In genomic region chr12:29068180-29068579, GRCm38 (mm10) we compare ENCODE assay signal across 9 mouse cellular contexts.
DNase-seq lines count a peak whose midpoint lies in the region; ATAC-seq and TF ChIP-seq lines count a peak whose summit lies in the region.
"Had no signal": no experiment of that assay in that cellular context is flagged by ENCODE, and none has a peak within 500 bp of the region (broad histone marks: within the 10 kb centered on the region; RNA-seq: fewer than 3 reads in every experiment).

No protein-coding gene starts in this region.

- no peak overlapping the region for H3K27ac ChIP-seq in hindbrain, embryonic 11.5 days (ENCODE audit: low read depth, low read length)
- H3K27ac ChIP-seq in hindbrain, embryonic 10.5 days, result no peak overlapping the region
- H3K27ac ChIP-seq in ES-Bruce4 (ENCODE audit: insufficient read depth, low read length), result no peak overlapping the region

- ATAC-seq in hindbrain, embryonic 11.5 days (ENCODE audit: low FRiP score), result no peak
- no peak for ATAC-seq in activated CD4-positive, CD25-positive, alpha-beta regulatory T cell, adult 4 months

- TF ChIP-seq POLR2A in ES-Bruce4 (IDR thresholded peaks at IDR 0.05; ENCODE audit: insufficient read depth, low read length), result no peak

- 23% methylated on average over 5 of the region's 5 CpGs for WGBS in hindbrain, embryonic 11.5 days
- WGBS in hindbrain, embryonic 10.5 days, result 25% methylated on average over 5 of the region's 5 CpGs

- no peak overlapping the region for H3K9ac ChIP-seq in hindbrain, embryonic 11.5 days (ENCODE audit: low read depth, low read length)
- H3K9ac ChIP-seq in ES-Bruce4 (ENCODE audit: low read depth, poor library complexity, severe bottlenecking), result no peak overlapping the region

- no peak for TF ChIP-seq EP300 in ES-Bruce4 (IDR thresholded peaks at IDR 0.05; ENCODE audit: insufficient read depth, low read depth, low read length)

- H3K4me1 ChIP-seq in hindbrain, embryonic 11.5 days (replicated peaks; ENCODE audit: control insufficient read depth, insufficient read depth, low read length), result no peaks in the 10 kb centered on the region
- 0 out of 2 replicates have a peak, but pooled peaks cover 3% of the 10 kb centered on the region for H3K4me1 ChIP-seq in hindbrain, embryonic 10.5 days (replicated peaks)
- H3K4me1 ChIP-seq in ES-Bruce4 (ENCODE audit: control insufficient read depth, insufficient read depth, low read length), result no peaks in the 10 kb centered on the region

- H3K9me3 ChIP-seq in hindbrain, embryonic 11.5 days (ENCODE audit: control insufficient read depth, low read length), result no peaks in the 10 kb centered on the region
- H3K9me3 ChIP-seq in hindbrain, embryonic 10.5 days, result no peaks in the 10 kb centered on the region
- no peaks in the 10 kb centered on the region for H3K9me3 ChIP-seq in ES-Bruce4 (replicated peaks; ENCODE audit: control insufficient read depth, insufficient read depth, low read length, poor library complexity, severe bottlenecking)

- TF ChIP-seq CTCF in ES-Bruce4 (IDR thresholded peaks at IDR 0.05; ENCODE audit: low read depth, low read length), result peak; percentile 55

- DNase-seq in hindbrain, embryonic 11.5 days (ENCODE audit: low spot score), result peak; percentile 44
- no peak for DNase-seq in hindbrain, embryonic 10.5 days (ENCODE audit: low spot score)
- peak; percentile 54 for DNase-seq in embryo, embryonic 11 days
- DNase-seq in kidney, postnatal 14 days, result peak; percentile 15
- DNase-seq in right cerebral cortex, postnatal 14 days, result no peak
- no peak for DNase-seq in ovary, postnatal 36 days (ENCODE audit: low spot score)

- H3K27me3 ChIP-seq in hindbrain, embryonic 11.5 days (ENCODE audit: control insufficient read depth, insufficient read depth, low read length), result no peaks in the 10 kb centered on the region
- peaks cover 10% of the 10 kb centered on the region; the same call in 1 of the 2 replicates for H3K27me3 ChIP-seq in hindbrain, embryonic 10.5 days (ENCODE audit: insufficient read depth, poor library complexity, severe bottlenecking)
- no peaks in the 10 kb centered on the region for H3K27me3 ChIP-seq in ES-Bruce4 (ENCODE audit: control insufficient read depth, insufficient read depth, low read length, poor library complexity, severe bottlenecking)

- H3K36me3 ChIP-seq in hindbrain, embryonic 11.5 days (ENCODE audit: control insufficient read depth, insufficient read depth, low read length), result no peaks in the 10 kb centered on the region
- H3K36me3 ChIP-seq in hindbrain, embryonic 10.5 days, result no peaks in the 10 kb centered on the region
- H3K36me3 ChIP-seq in ES-Bruce4 (ENCODE audit: control insufficient read depth, insufficient read depth, low read length, poor library complexity, severe bottlenecking), result no peaks in the 10 kb centered on the region

- no peak overlapping the region for H3K4me2 ChIP-seq in hindbrain, embryonic 11.5 days (replicated peaks; ENCODE audit: low read depth, low read length)

- H3K4me3 ChIP-seq in hindbrain, embryonic 11.5 days (ENCODE audit: low read depth, low read length), result no peak overlapping the region
- no peak overlapping the region for H3K4me3 ChIP-seq in hindbrain, embryonic 10.5 days
- no peak overlapping the region for H3K4me3 ChIP-seq in ES-Bruce4 (ENCODE audit: low read depth, low read length)
- H3K4me3 ChIP-seq: erythroblast, embryonic 14.5 days had no signal

Comparison
In these comparisons a context has a peak if more than half of its experiments do, and no peak if none do; other contexts are left out.
1. DNase-seq: peak in hindbrain, embryonic 11.5 days (single experiment), embryo, embryonic 11 days (single experiment) and kidney, postnatal 14 days (single experiment); none in hindbrain, embryonic 10.5 days (single experiment), right cerebral cortex, postnatal 14 days (single experiment) and ovary, postnatal 36 days (single experiment).